Mouse (Mus musculus): ENCODE data around the gene Larp6.

The Larp6 gene

GRCm38 (mm10) chr9:60715271-60715670, 2.5 kb downstream of the Larp6 start:
- peak in 1 of 2 experiments; percentile 58 for DNase-seq (ENCODE audit: low spot score in 2 of 2)

- DNase-seq (ENCODE audit: low spot score in 2 of 2): no peak
Measured at GRCm38 (mm10) chr9:60715828-60716227, 3.0 kb downstream of the Larp6 start.

- no peak for DNase-seq (ENCODE audit: low spot score in 2 of 2)
Measured at GRCm38 (mm10) chr9:60718284-60718683, 5.5 kb downstream of the Larp6 start.

GRCm38 (mm10) chr9:60719687-60720086, 6.9 kb downstream of the Larp6 start:
- DNase-seq (ENCODE audit: low spot score in 2 of 2): peak in 1 of 2 experiments; percentile 25

- no peak for DNase-seq (ENCODE audit: low spot score in 2 of 2)
Measured at GRCm38 (mm10) chr9:60724968-60725367, 12.2 kb downstream of the Larp6 start.

GRCm38 (mm10) chr9:60734321-60734720, 21.5 kb downstream of the Larp6 start:
- peak in 1 of 2 experiments; percentile 34 for DNase-seq (ENCODE audit: low spot score in 2 of 2)

- DNase-seq (ENCODE audit: low spot score in 2 of 2): no peak
Measured at GRCm38 (mm10) chr9:60739126-60739525, 26.3 kb downstream of the Larp6 start.

- DNase-seq (ENCODE audit: low spot score in 2 of 2): no peak
Measured at GRCm38 (mm10) chr9:60741436-60741835, 28.6 kb downstream of the Larp6 start.

- no peak for DNase-seq (ENCODE audit: low spot score in 2 of 2)
Measured at GRCm38 (mm10) chr9:60742516-60742915, 29.7 kb downstream of the Larp6 start.

GRCm38 (mm10) chr9:60743180-60743900, 30.6 kb downstream of the Larp6 start:
- peak; percentile 36 to 43 for DNase-seq (ENCODE audit: low spot score in 2 of 2)

- no peak for DNase-seq (ENCODE audit: low spot score in 2 of 2)
Measured at GRCm38 (mm10) chr9:60744171-60744969, 31.6 kb downstream of the Larp6 start.

- DNase-seq (ENCODE audit: low spot score in 2 of 2): no peak
Measured at GRCm38 (mm10) chr9:60744971-60745370, 32.2 kb downstream of the Larp6 start.

GRCm38 (mm10) chr9:60746561-60746960, 33.8 kb downstream of the Larp6 start:
- no peak for DNase-seq (ENCODE audit: low spot score in 2 of 2)

GRCm38 (mm10) chr9:60747672-60748071, 34.9 kb downstream of the Larp6 start:
- DNase-seq (ENCODE audit: low spot score in 2 of 2): no peak

- no peak for DNase-seq (ENCODE audit: low spot score in 2 of 2)
Measured at GRCm38 (mm10) chr9:60748191-60748590, 35.4 kb downstream of the Larp6 start.

- no peak for DNase-seq (ENCODE audit: low spot score in 2 of 2)
Measured at GRCm38 (mm10) chr9:60749105-60749504, 36.3 kb downstream of the Larp6 start.

GRCm38 (mm10) chr9:60751098-60751497, 38.3 kb downstream of the Larp6 start:
- no peak for DNase-seq (ENCODE audit: low spot score in 2 of 2)

- no peak for DNase-seq (ENCODE audit: low spot score in 2 of 2)
Measured at GRCm38 (mm10) chr9:60751971-60752370, 39.2 kb downstream of the Larp6 start.

- no peak for DNase-seq (ENCODE audit: low spot score in 2 of 2)
Measured at GRCm38 (mm10) chr9:60752636-60753035, 39.8 kb downstream of the Larp6 start.

GRCm38 (mm10) chr9:60756258-60756657, 43.5 kb downstream of the Larp6 start:
- peak in 1 of 2 experiments; percentile 38 for DNase-seq (ENCODE audit: low spot score in 2 of 2)

GRCm38 (mm10) chr9:60756866-60757740, 44.3 kb downstream of the Larp6 start:
- no peak for DNase-seq (ENCODE audit: low spot score in 2 of 2)

GRCm38 (mm10) chr9:60757817-60758216, 45.0 kb downstream of the Larp6 start:
- no peak for DNase-seq (ENCODE audit: low spot score in 2 of 2)
